Mouse (Mus musculus): ENCODE data around the gene Hist1h1t. TPM values are rescaled to one million over a fixed set of nuclear protein-coding genes. Genes with fewer than 3 reads are reported as not detected.
A peak's percentile ranks its signal among the peaks of the same experiment; 100 is the strongest.

Gene Hist1h1t
- polyA plus RNA-seq, 1 experiment from 2014 or later: not detected

GRCm38 (mm10) chr13:23744421-23745380, 49.1 kb downstream of the Hist1h1t start:
- under 1% methylated on average over 13 of the region's 36 CpGs for WGBS
- Histone ChIP-seq H3K9ac (replicated peaks; ENCODE audit: low read depth, low read length) (no peak overlapping the region), H3K9me3 (ENCODE audit: control insufficient read depth, low read length) (no peaks in the 10 kb centered on the region), H3K4me2 (ENCODE audit: low read depth, low read length) (peak overlapping the region; percentile 70), H3K27me3 (ENCODE audit: control insufficient read depth, insufficient read depth, low read length) (no peaks in the 10 kb centered on the region), H3K4me1 (ENCODE audit: control insufficient read depth, insufficient read depth, low read length) (peaks cover 17% of the 10 kb centered on the region), H3K27ac (ENCODE audit: low read depth, low read length) (no peak overlapping the region), H3K4me3 (ENCODE audit: low read depth, low read length) (peak overlapping the region; percentile 31; the same call in 1 of the 2 replicates), H3K36me3 (ENCODE audit: control insufficient read depth, insufficient read depth, low read length) (no peaks in the 10 kb centered on the region)
- ATAC-seq (ENCODE audit: low read depth): no peak

DNA sequence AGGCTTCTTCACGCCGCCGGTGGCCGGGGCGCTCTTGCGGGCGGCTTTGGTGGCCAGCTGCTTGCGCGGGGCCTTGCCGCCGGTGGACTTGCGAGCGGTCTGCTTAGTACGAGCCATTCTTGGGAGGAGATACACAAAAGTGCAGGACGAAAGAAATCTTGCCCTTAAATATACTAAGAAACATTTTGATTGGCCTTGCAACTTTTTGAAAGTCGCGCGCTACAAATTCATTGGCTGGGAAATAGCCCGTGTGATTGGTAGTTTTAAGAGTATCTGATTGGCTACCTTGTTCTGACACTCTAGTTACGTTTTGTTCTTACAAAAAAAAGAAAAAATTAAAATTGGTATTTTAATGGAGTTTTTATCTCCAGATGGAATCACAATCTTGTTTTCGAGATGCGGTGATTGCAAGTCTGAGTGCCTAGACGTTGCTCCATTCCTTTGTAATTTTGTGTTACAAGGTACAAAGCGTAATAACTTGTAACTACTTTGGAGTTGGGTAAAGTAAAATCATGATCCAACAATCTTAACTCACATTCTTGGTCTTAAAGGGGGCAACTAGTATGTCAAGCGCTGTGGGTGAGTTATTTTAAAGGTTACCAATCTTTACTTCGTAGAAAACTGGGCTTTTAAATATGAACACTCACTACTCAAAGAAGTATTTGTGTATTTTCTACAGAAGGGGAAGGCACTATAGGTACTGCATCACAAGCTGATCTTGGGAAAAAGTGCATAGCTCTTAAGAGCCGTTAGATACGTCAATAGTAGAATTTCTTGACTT, 50.0 kb downstream of the Hist1h1t start, which contains the start of gene Hist1h3c:
Gene Hist1h3c (minus strand): TSS at position 222 of the 781 bp plus-strand sequence.
- Histone ChIP-seq H3K4me2 (ENCODE audit: low read depth, low read length) (peak within 1 kb of the TSS; percentile 70), H3K9me3 (ENCODE audit: control insufficient read depth, low read length) (no peaks in the 10 kb centered on the region), H3K4me3 (ENCODE audit: low read depth, low read length) (peak within 1 kb of the TSS; percentile 31), H3K9ac (replicated peaks; ENCODE audit: low read depth, low read length) (peak within 1 kb of the TSS; percentile 29), H3K27me3 (ENCODE audit: control insufficient read depth, insufficient read depth, low read length) (no peaks in the 10 kb centered on the region), H3K4me1 (ENCODE audit: control insufficient read depth, insufficient read depth, low read length) (peaks cover 12% of the 10 kb centered on the region), H3K27ac (ENCODE audit: low read depth, low read length) (peak within 1 kb of the TSS; percentile 91), H3K36me3 (ENCODE audit: control insufficient read depth, insufficient read depth, low read length) (no peaks in the 10 kb centered on the region)
- WGBS: 1% methylated on average over 21 of the region's 28 CpGs
- peak; percentile 74 for ATAC-seq (ENCODE audit: low read depth)

Small RNAs within 50 kb of the gene (microRNA-seq; reads per million reads assigned to microRNA genes)
- not detected for gene Gm44314
- gene Gm44350: not detected

Other genes with a start within 250 kb of the Hist1h1t start
- 0.17 TPM in 1 of 2 replicates, not detected in the other for gene Btn1a1, start 229.9 kb upstream of the Hist1h1t start, polyA plus RNA-seq (2014; fragmentation: Nextera tagmentation; extraction: Ambion mirVana)
- gene Btn2a2, start 207.0 kb upstream of the Hist1h1t start, polyA plus RNA-seq (2014; fragmentation: Nextera tagmentation; extraction: Ambion mirVana): not detected in 2 replicates
- gene Hist1h4h, start 164.8 kb upstream of the Hist1h1t start, polyA plus RNA-seq (2014; fragmentation: Nextera tagmentation; extraction: Ambion mirVana): 1.7 and 2.1 TPM in 2 replicates
- gene Hist1h2af, start 161.9 kb upstream of the Hist1h1t start, polyA plus RNA-seq (2014; fragmentation: Nextera tagmentation; extraction: Ambion mirVana): not detected in 2 replicates
- gene Hist1h3g, start 160.4 kb upstream of the Hist1h1t start, polyA plus RNA-seq (2014; fragmentation: Nextera tagmentation; extraction: Ambion mirVana): 0.72 TPM in 1 of 2 replicates, not detected in the other
- gene Hist1h2bh, start 152.4 kb upstream of the Hist1h1t start, polyA plus RNA-seq (2014; fragmentation: Nextera tagmentation; extraction: Ambion mirVana): 0.33 TPM in 1 of 2 replicates, not detected in the other
- 0.52 TPM in 1 of 2 replicates, not detected in the other for gene Hist1h3f, start 151.8 kb upstream of the Hist1h1t start, polyA plus RNA-seq (2014; fragmentation: Nextera tagmentation; extraction: Ambion mirVana)
- gene Hist1h4f, start 144.2 kb upstream of the Hist1h1t start, polyA plus RNA-seq (2014; fragmentation: Nextera tagmentation; extraction: Ambion mirVana): not detected in 2 replicates
- gene Hist1h1d, start 142.6 kb upstream of the Hist1h1t start, polyA plus RNA-seq (2014; fragmentation: Nextera tagmentation; extraction: Ambion mirVana): 0.07 and 0.13 TPM in 2 replicates
- 1.9 and 2.4 TPM in 2 replicates for gene Hist1h3e, start 133.4 kb upstream of the Hist1h1t start, polyA plus RNA-seq (2014; fragmentation: Nextera tagmentation; extraction: Ambion mirVana)
- 11.7 and 12.9 TPM in 2 replicates for gene Hist1h2ae, start 124.6 kb upstream of the Hist1h1t start, polyA plus RNA-seq (2014; fragmentation: Nextera tagmentation; extraction: Ambion mirVana)
- gene Hist1h2bg, start 124.4 kb upstream of the Hist1h1t start, polyA plus RNA-seq (2014; fragmentation: Nextera tagmentation; extraction: Ambion mirVana): 0.75 and 1.1 TPM in 2 replicates
- 0.94 TPM in 1 of 2 replicates, not detected in the other for gene Hist1h2bf, start 121.6 kb upstream of the Hist1h1t start, polyA plus RNA-seq (2014; fragmentation: Nextera tagmentation; extraction: Ambion mirVana)
- gene Hist1h2ad, start 121.4 kb upstream of the Hist1h1t start, polyA plus RNA-seq (2014; fragmentation: Nextera tagmentation; extraction: Ambion mirVana): 1.1 TPM in 1 of 2 replicates, not detected in the other
- gene Hist1h3d, start 120.1 kb upstream of the Hist1h1t start, polyA plus RNA-seq (2014; fragmentation: Nextera tagmentation; extraction: Ambion mirVana): 0.50 and 1.1 TPM in 2 replicates
- gene Hist1h4d, start 114.2 kb upstream of the Hist1h1t start, polyA plus RNA-seq (2014; fragmentation: Nextera tagmentation; extraction: Ambion mirVana): 23.6 and 25.2 TPM in 2 replicates
- 1.1 and 1.3 TPM in 2 replicates for gene Hist1h2be, start 74.7 kb upstream of the Hist1h1t start, polyA plus RNA-seq (2014; fragmentation: Nextera tagmentation; extraction: Ambion mirVana)
- gene Hist1h1e, start 73.3 kb upstream of the Hist1h1t start, polyA plus RNA-seq (2014; fragmentation: Nextera tagmentation; extraction: Ambion mirVana): 3.3 and 4.3 TPM in 2 replicates
- gene Hist1h2ac, start 11.9 kb upstream of the Hist1h1t start, polyA plus RNA-seq (2014; fragmentation: Nextera tagmentation; extraction: Ambion mirVana): 0.17 and 0.41 TPM in 2 replicates
- gene Hist1h2bc, start 11.6 kb upstream of the Hist1h1t start, polyA plus RNA-seq (2014; fragmentation: Nextera tagmentation; extraction: Ambion mirVana): 11.6 and 20.8 TPM in 2 replicates
- gene Hist1h4c, start 2.6 kb downstream of the Hist1h1t start, polyA plus RNA-seq (2014; fragmentation: Nextera tagmentation; extraction: Ambion mirVana): 2.1 and 3.5 TPM in 2 replicates
- 2.4 and 4.7 TPM in 2 replicates for gene Hfe, start 15.0 kb downstream of the Hist1h1t start, polyA plus RNA-seq (2014; fragmentation: Nextera tagmentation; extraction: Ambion mirVana)
- gene Hist1h1c, start 43.0 kb downstream of the Hist1h1t start, polyA plus RNA-seq (2014; fragmentation: Nextera tagmentation; extraction: Ambion mirVana): 5.3 and 8.4 TPM in 2 replicates
- not detected in 2 replicates for gene Hist1h3c, start 49.8 kb downstream of the Hist1h1t start, polyA plus RNA-seq (2014; fragmentation: Nextera tagmentation; extraction: Ambion mirVana)
- not detected in 2 replicates for gene Hist1h2bb, start 50.9 kb downstream of the Hist1h1t start, polyA plus RNA-seq (2014; fragmentation: Nextera tagmentation; extraction: Ambion mirVana)
- 3.5 and 4.0 TPM in 2 replicates for gene Hist1h2ab, start 55.3 kb downstream of the Hist1h1t start, polyA plus RNA-seq (2014; fragmentation: Nextera tagmentation; extraction: Ambion mirVana)
- 0.51 and 1.3 TPM in 2 replicates for gene Hist1h3b, start 56.5 kb downstream of the Hist1h1t start, polyA plus RNA-seq (2014; fragmentation: Nextera tagmentation; extraction: Ambion mirVana)
- gene Hist1h4b, start 61.2 kb downstream of the Hist1h1t start, polyA plus RNA-seq (2014; fragmentation: Nextera tagmentation; extraction: Ambion mirVana): 1.8 TPM in 1 of 2 replicates, not detected in the other
- not detected in 2 replicates for gene Hist1h4a, start 65.4 kb downstream of the Hist1h1t start, polyA plus RNA-seq (2014; fragmentation: Nextera tagmentation; extraction: Ambion mirVana)
- gene Hist1h3a, start 66.6 kb downstream of the Hist1h1t start, polyA plus RNA-seq (2014; fragmentation: Nextera tagmentation; extraction: Ambion mirVana): 0.75 and 1.2 TPM in 2 replicates
- not detected in 2 replicates for gene Hist1h1a, start 67.9 kb downstream of the Hist1h1t start, polyA plus RNA-seq (2014; fragmentation: Nextera tagmentation; extraction: Ambion mirVana)
- gene Trim38, start 74.1 kb downstream of the Hist1h1t start, polyA plus RNA-seq (2014; fragmentation: Nextera tagmentation; extraction: Ambion mirVana): not detected in 2 replicates
- gene Slc17a2, start 111.2 kb downstream of the Hist1h1t start, polyA plus RNA-seq (2014; fragmentation: Nextera tagmentation; extraction: Ambion mirVana): not detected in 2 replicates
- not detected in 2 replicates for gene Slc17a3, start 143.6 kb downstream of the Hist1h1t start, polyA plus RNA-seq (2014; fragmentation: Nextera tagmentation; extraction: Ambion mirVana)
- gene Slc17a1, start 171.9 kb downstream of the Hist1h1t start, polyA plus RNA-seq (2014; fragmentation: Nextera tagmentation; extraction: Ambion mirVana): not detected in 2 replicates
- gene Slc17a4, start 219.2 kb downstream of the Hist1h1t start, polyA plus RNA-seq (2014; fragmentation: Nextera tagmentation; extraction: Ambion mirVana): 0.08 and 0.19 TPM in 2 replicates
- not detected in 2 replicates for gene Hist1h2ba, start 238.3 kb downstream of the Hist1h1t start, polyA plus RNA-seq (2014; fragmentation: Nextera tagmentation; extraction: Ambion mirVana)
- gene Hist1h2aa, start 238.6 kb downstream of the Hist1h1t start, polyA plus RNA-seq (2014; fragmentation: Nextera tagmentation; extraction: Ambion mirVana): not detected in 2 replicates